Mouse (Mus musculus) embryonic facial prominence, embryonic 15.5 days (tissue): Measurements from ENCODE around the gene Prss33. TPM values are rescaled to one million over a fixed set of nuclear protein-coding genes. Genes with fewer than 3 reads are reported as not detected.

Source experiments
- ATAC-seq: fragments of 200-750 bp; cut with Nextera tagmentation; 2 replicates; pipeline ENCODE4 v1.8.0; 2017; ENCODE audit warnings: low read depth, moderate TSS enrichment; ENCODE audit not compliant: insufficient number of reproducible peaks, low FRiP score, low TSS enrichment
- H3K27ac ChIP-seq: fragments of 300-500 bp; sonication (generic); replicated peaks from 2 replicates; pipeline ENCODE4 v1.5.1; 2015; ENCODE audit warnings: mild to moderate bottlenecking, inconsistent platforms
- H3K27me3 ChIP-seq: fragments of 300-500 bp; sonication (generic); 2 replicates; pipeline ENCODE4 v1.6.1; 2015; ENCODE audit warnings: inconsistent platforms
- H3K36me3 ChIP-seq: fragments of 300-500 bp; sonication (generic); 2 replicates; pipeline ENCODE4 v1.6.1; 2015; ENCODE audit warnings: mild to moderate bottlenecking, inconsistent platforms
- H3K4me1 ChIP-seq: fragments of 300-500 bp; sonication (generic); 2 replicates; pipeline ENCODE4 v1.6.1; 2015; ENCODE audit warnings: inconsistent platforms
- H3K4me2 ChIP-seq: fragments of 300-500 bp; sonication (generic); replicated peaks from 2 replicates; pipeline ENCODE4 v1.6.1; 2015; ENCODE audit warnings: mild to moderate bottlenecking, inconsistent platforms
- H3K4me3 ChIP-seq: fragments of 300-500 bp; sonication (generic); replicated peaks from 2 replicates; pipeline ENCODE4 v1.5.1; 2015; ENCODE audit warnings: mild to moderate bottlenecking, inconsistent platforms
- H3K9ac ChIP-seq: fragments of 300-500 bp; sonication (generic); 2 replicates; pipeline ENCODE4 v1.6.1; 2015; ENCODE audit warnings: inconsistent platforms
- H3K9me3 ChIP-seq: fragments of 300-500 bp; sonication (generic); replicated peaks from 2 replicates; pipeline ENCODE4 v1.6.1; 2016; ENCODE audit warnings: inconsistent platforms
- WGBS: fragments of 180-500 bp; shearing (Covaris S2); methylation state at CpG from one replicate; pipeline ENCODE4 v1.1.7; 2015; 5-methylcytosine and 5-hydroxymethylcytosine counted together
- polyA plus RNA-seq: library from polyadenylated mRNA; unstranded; fragments of >200 nt; fragmentation: Nextera tagmentation; extraction: Ambion mirVana; gene quantifications from 2 replicates; pipeline ENCODE4 v1.2.1, GENCODE M21; 2015

Prss33 gene
- polyA plus RNA-seq, 1 experiment from 2014 or later = 0.85 TPM

DNA sequence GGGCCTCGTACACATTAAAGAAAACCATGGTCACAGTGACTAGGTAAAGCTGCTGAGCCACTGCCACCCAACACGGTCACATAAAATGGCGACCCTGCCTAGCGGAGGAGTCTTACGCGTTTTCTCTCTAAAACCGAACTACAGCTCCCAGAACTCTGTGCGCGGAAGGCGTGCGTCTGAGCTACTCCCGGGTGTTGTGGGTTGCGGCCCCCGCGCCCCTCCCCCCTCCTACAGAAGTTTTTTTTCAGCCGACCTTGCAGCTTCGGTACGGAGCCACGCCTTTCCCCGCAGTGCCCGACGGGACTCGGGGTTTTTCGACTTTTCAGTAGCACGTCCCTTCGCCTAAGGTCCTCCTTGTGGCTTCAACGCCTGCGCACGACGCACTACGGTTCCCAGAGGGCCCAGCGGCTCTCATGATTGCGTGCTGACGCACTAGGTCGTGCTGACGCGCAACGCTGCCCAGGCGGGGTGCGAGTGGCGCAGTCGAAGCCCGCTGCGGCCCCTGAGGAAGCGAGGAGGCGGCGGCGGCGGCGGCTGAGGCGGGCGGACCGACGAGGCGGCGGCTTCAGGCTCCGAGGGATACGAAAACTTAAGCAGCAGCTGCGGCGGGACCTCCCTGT, 33.0 kb downstream of the Prss33 start:
- Histone ChIP-seq H3K36me3 (peaks cover 7% of the 10 kb centered on the region), H3K9me3 (no peaks in the 10 kb centered on the region), H3K9ac (peak overlapping the region; percentile 97), H3K4me3 (peak overlapping the region; percentile 97), H3K4me2 (peak overlapping the region; percentile 72), H3K4me1 (peaks cover 31% of the 10 kb centered on the region), H3K27me3 (no peaks in the 10 kb centered on the region), H3K27ac (peak overlapping the region; percentile 97)
- peak; percentile 99 for ATAC-seq
- WGBS = under 1% methylated on average over 60 of the region's 60 CpGs

DNA sequence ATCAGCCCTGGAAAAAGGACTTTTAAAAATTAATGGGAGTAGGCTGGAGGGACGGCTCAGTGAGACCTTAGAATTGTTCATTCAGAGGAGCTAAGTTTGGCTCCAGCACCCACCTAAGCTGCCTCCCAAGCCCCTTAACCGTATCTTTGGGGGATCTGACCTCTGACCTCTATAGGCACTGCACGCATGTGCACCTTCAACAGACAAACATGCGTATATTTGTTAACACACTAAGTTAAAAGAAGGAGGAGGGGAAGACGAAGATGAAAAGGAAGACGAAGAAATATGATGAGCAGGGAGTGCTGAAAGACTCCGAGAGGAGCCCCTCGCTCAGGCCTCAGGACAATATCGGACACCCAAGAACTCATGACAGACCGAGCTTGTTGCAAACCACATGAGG, 34.2 kb downstream of the Prss33 start:
- ATAC-seq = no peak
- no peak overlapping the region for H3K9ac ChIP-seq
- no peak overlapping the region for H3K4me3 ChIP-seq
- WGBS = 88% methylated on average over 10 of the region's 10 CpGs
- peaks cover 22% of the 10 kb centered on the region for H3K4me1 ChIP-seq
- H3K9me3 ChIP-seq = no peaks in the 10 kb centered on the region
- H3K27ac ChIP-seq = no peak overlapping the region
- H3K36me3 ChIP-seq = no peaks in the 10 kb centered on the region
- H3K27me3 ChIP-seq = no peaks in the 10 kb centered on the region
- no peak overlapping the region for H3K4me2 ChIP-seq

GRCm38 (mm10) chr17:23797316-23797715, 38.5 kb downstream of the Prss33 start:
- Histone ChIP-seq H3K9me3 (no peaks in the 10 kb centered on the region), H3K9ac (no peak overlapping the region), H3K4me3 (no peak overlapping the region), H3K27me3 (no peaks in the 10 kb centered on the region), H3K36me3 (no peaks in the 10 kb centered on the region), H3K4me1 (0 out of 2 replicates have a peak, but pooled peaks cover under 1% of the 10 kb centered on the region), H3K4me2 (no peak overlapping the region), H3K27ac (no peak overlapping the region)
- 26% methylated on average over 7 of the region's 7 CpGs for WGBS
- no peak for ATAC-seq

DNA sequence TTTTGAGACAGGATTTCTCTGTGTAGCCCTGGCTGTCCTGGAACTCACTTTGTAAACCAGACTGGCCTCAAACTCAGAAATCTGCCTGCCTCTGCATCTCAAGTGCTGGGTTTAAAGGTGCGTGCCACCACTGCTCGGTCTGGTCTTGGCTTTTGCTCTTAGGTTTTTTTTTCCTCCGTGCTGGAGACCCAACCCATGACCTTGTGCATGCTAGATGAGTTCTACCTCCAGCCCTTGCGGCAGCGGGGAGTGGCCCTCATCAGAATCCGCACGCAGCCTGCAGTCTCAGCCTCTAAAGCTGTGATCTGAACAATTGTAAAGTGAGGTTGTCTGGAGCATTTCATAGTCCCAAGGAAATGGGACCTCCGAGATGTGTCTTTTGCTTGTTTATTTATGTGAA, 40.5 kb downstream of the Prss33 start:
- no peak for ATAC-seq

DNA sequence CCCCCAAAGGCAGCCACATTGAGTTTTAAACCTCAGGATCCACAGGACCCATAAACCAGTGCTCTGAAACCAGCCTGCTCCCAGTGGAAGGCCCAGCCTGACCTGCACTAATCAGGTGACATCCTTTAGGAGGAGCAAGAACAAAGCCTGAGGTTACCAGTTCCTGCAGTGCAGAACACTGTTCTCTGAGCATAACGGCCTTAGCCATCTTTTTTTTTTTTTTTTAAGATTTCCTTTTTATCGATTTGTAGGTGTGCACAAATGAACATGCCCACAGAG, 44.8 kb downstream of the Prss33 start:
- H3K4me2 ChIP-seq = peak overlapping the region; percentile 76
- 36% methylated on average over 2 of the region's 2 CpGs for WGBS
- no peaks in the 10 kb centered on the region for H3K36me3 ChIP-seq
- H3K27ac ChIP-seq = peak overlapping the region; percentile 86; the same call in 1 of the 2 replicates
- no peak overlapping the region for H3K9ac ChIP-seq
- peaks cover 18% of the 10 kb centered on the region for H3K4me1 ChIP-seq
- H3K4me3 ChIP-seq = peak overlapping the region; percentile 55
- H3K9me3 ChIP-seq = no peaks in the 10 kb centered on the region
- H3K27me3 ChIP-seq = no peaks in the 10 kb centered on the region
- ATAC-seq = no peak

More for the DNA sequence above, 40.5 kb downstream of the Prss33 start:
- Histone ChIP-seq H3K4me3 (no peak overlapping the region), H3K9ac (no peak overlapping the region), H3K4me1 (peaks cover 6% of the 10 kb centered on the region), H3K27ac (no peak overlapping the region), H3K9me3 (no peaks in the 10 kb centered on the region), H3K27me3 (no peaks in the 10 kb centered on the region), H3K4me2 (no peak overlapping the region), H3K36me3 (no peaks in the 10 kb centered on the region)
- 95% methylated on average over 8 of the region's 8 CpGs for WGBS

GRCm38 (mm10) chr17:23790269-23791078, 45.4 kb downstream of the Prss33 start, which contains the start of gene Srrm2:
Gene Srrm2 (plus strand): TSS chr17:23790532.
- Histone ChIP-seq H3K9ac (peak within 1 kb of the TSS; percentile 74), H3K4me1 (peaks cover 22% of the 10 kb centered on the region), H3K4me2 (peak within 1 kb of the TSS; percentile 76), H3K4me3 (peak within 1 kb of the TSS; percentile 55), H3K27me3 (no peaks in the 10 kb centered on the region), H3K9me3 (no peaks in the 10 kb centered on the region), H3K36me3 (no peaks in the 10 kb centered on the region), H3K27ac (peak within 1 kb of the TSS; percentile 86)
- WGBS = 2% methylated on average over 29 of the region's 29 CpGs
- peak; percentile 58 for ATAC-seq

GRCm38 (mm10) chr17:23789749-23790268, 46.0 kb downstream of the Prss33 start:
- Histone ChIP-seq H3K4me1 (peaks cover 25% of the 10 kb centered on the region), H3K27ac (peak overlapping the region; percentile 86; the same call in 1 of the 2 replicates), H3K9me3 (no peaks in the 10 kb centered on the region), H3K4me3 (peak overlapping the region; percentile 55), H3K9ac (peak overlapping the region; percentile 74; the same call in 1 of the 2 replicates), H3K27me3 (no peaks in the 10 kb centered on the region), H3K36me3 (no peaks in the 10 kb centered on the region), H3K4me2 (peak overlapping the region; percentile 76)
- ATAC-seq = no peak
- WGBS = 19% methylated on average over 8 of the region's 8 CpGs

DNA sequence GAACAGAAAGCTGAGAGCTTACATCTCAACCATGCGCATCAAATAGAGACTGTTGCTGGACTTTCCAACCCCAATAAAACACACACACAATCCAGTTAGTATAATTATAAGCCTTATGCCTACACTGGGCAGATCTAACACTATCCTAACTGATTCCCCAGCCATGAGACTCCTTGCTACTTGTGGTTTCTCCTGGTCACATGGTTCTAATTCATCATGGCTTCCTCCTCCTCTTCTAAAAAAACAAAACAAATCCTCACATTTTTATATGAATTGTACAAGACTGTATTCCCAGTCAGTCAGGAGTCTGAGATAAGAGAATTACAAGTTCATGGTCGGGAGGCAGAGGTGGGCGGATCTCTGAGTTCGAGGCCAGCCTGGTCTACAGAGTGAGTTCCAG, 46.9 kb downstream of the Prss33 start:
- H3K9me3 ChIP-seq = no peaks in the 10 kb centered on the region
- no peaks in the 10 kb centered on the region for H3K27me3 ChIP-seq
- no peak for ATAC-seq

GRCm38 (mm10) chr17:23786510-23786931, 49.3 kb downstream of the Prss33 start:
- no peak overlapping the region; the same call in 1 of the 2 replicates for H3K9ac ChIP-seq
- H3K27ac ChIP-seq = peak overlapping the region; percentile 59
- H3K9me3 ChIP-seq = no peaks in the 10 kb centered on the region
- WGBS = 16% methylated on average over 13 of the region's 13 CpGs
- peaks cover 25% of the 10 kb centered on the region for H3K4me1 ChIP-seq
- H3K4me3 ChIP-seq = peak overlapping the region; percentile 64
- H3K36me3 ChIP-seq = no peaks in the 10 kb centered on the region
- no peaks in the 10 kb centered on the region for H3K27me3 ChIP-seq
- ATAC-seq = no peak
- H3K4me2 ChIP-seq = peak overlapping the region; percentile 91

More for the DNA sequence above, 46.9 kb downstream of the Prss33 start:
- WGBS = 86% methylated on average over 4 of the region's 4 CpGs
- Histone ChIP-seq H3K9ac (no peak overlapping the region), H3K4me1 (peaks cover 25% of the 10 kb centered on the region), H3K36me3 (no peaks in the 10 kb centered on the region), H3K4me2 (no peak overlapping the region), H3K27ac (no peak overlapping the region), H3K4me3 (no peak overlapping the region)

GRCm38 (mm10) chr17:23785561-23786471, 50.0 kb downstream of the Prss33 start, which contains the start of gene Flywch2:
Gene Flywch2 (minus strand): TSS chr17:23786081.
- peak; percentile 84 for ATAC-seq

More at GRCm38 (mm10) chr17:23785561-23786471, 50.0 kb downstream of the Prss33 start, which contains the start of gene Flywch2:
- Histone ChIP-seq H3K4me1 (peaks cover 22% of the 10 kb centered on the region), H3K27ac (peak within 1 kb of the TSS; percentile 59), H3K9me3 (no peaks in the 10 kb centered on the region), H3K9ac (peak within 1 kb of the TSS; percentile 65), H3K27me3 (no peaks in the 10 kb centered on the region), H3K36me3 (no peaks in the 10 kb centered on the region), H3K4me2 (peak within 1 kb of the TSS; percentile 91), H3K4me3 (peak within 1 kb of the TSS; percentile 64)
- WGBS = 2% methylated on average over 43 of the region's 43 CpGs
